Mouse (Mus musculus) MEL (cell line): ENCODE data around the gene Gm49403.

Experiments
- CHD1 ChIP-seq: IDR thresholded peaks from 2 replicates; pipeline ENCODE4 v1.6.1; 2012; ENCODE audit warnings: low read depth, mild to moderate bottlenecking, inconsistent platforms, low read length, improper control_type of control experiment
- CTCF ChIP-seq, 3 experiments: IDR thresholded peaks in 2 of 3; conservative IDR thresholded peaks in 1 of 3; 2 replicates each; pipeline ENCODE4 v1.5.1; 2011 to 2012; ENCODE audit warnings: low read length in 3 of 3, low read depth in 2 of 3, mild to moderate bottlenecking in 2 of 3, improper control_type of control experiment in 1 of 3, inconsistent platforms in 1 of 3, mixed read lengths in 1 of 3, moderate library complexity in 1 of 3; ENCODE audit not compliant: control insufficient read depth in 1 of 3, insufficient read depth in 1 of 3, poor library complexity in 1 of 3, severe bottlenecking in 1 of 3
- E2F4 ChIP-seq: IDR thresholded peaks from 2 replicates; pipeline ENCODE4 v1.6.1; 2011; ENCODE audit warnings: low read depth, low read length, improper control_type of control experiment, borderline replicate concordance
- ZC3H11A ChIP-seq: IDR thresholded peaks from 2 replicates; pipeline ENCODE4 v1.6.1; 2012; ENCODE audit warnings: low read depth, mild to moderate bottlenecking, inconsistent platforms, low read length, improper control_type of control experiment

DNA sequence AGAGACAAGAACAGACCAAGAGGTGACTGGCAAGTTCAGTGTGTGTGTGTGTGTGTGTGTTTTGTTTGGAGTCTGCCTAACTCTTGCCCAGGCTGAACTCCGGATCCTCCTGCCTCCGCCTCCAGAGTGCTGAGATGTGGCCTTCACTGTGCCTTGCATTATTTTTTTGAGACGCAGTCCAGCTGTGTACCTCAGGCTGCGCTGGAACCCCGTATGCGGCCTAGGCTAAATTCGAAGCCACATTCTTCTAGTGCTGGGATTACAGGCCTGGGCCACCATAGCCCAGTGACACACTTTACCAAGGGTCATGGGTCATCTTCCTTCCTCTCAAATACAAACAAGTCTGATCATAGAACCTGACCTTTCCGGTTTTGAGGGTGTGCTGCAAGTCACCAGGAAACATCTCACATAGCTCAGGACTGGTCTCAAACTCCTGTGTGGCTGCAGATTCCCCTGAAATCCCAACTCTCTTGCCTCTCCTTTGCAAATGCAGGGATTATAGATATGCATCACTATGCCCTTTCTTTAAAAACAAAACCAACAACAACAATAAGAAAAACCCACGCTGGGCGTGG is 11.4 kb upstream of the Gm49403 start:
- TF ChIP-seq E2F4 (no peak), CHD1 (no peak), CTCF (IDR thresholded peaks at IDR 0.05 in 2 of 3, conservative IDR thresholded peaks at IDR 0.05 in 1 of 3; ENCODE audit: control insufficient read depth in 1 of 3, insufficient read depth in 1 of 3, low read depth in 2 of 3, low read length in 3 of 3, poor library complexity in 1 of 3, severe bottlenecking in 1 of 3) (no peak), ZC3H11A (no peak)
